Mouse (Mus musculus) G1E (cell line): ENCODE measurements around the gene Trim63.

Experiments used
- CTCF ChIP-seq: IDR thresholded peaks from 2 replicates; pipeline ENCODE4 v1.5.1; 2012; ENCODE audit warnings: low read depth, low read length, inconsistent platforms, mixed read lengths
- TAL1 ChIP-seq: conservative IDR thresholded peaks from 2 replicates; pipeline ENCODE4 v1.6.1; 2012; ENCODE audit warnings: low read depth, low read length, inconsistent platforms, mixed read lengths

GRCm38 (mm10) chr4:134350641-134351040 lies 35.7 kb downstream of the Trim63 start:
- TF ChIP-seq CTCF = no peak
- TF ChIP-seq TAL1 = no peak
